Mouse (Mus musculus) layer of hippocampus, adult 6 months (tissue): ENCODE results near the gene Tjp1. TPM values are rescaled to one million over a fixed set of nuclear protein-coding genes. Genes with fewer than 3 reads are reported as not detected.

Source experiments
- long read RNA-seq, 2 experiments: library from polyadenylated mRNA; unstranded; transcript quantifications; one replicate each; pipeline ENCODE4 v2.0.0; 2019 to 2020
- polyA plus RNA-seq: library from polyadenylated mRNA; unstranded; fragments of <200 nt; fragmentation: Nextera tagmentation; gene quantifications from 2 replicates; pipeline ENCODE4 v1.2.3, GENCODE M21; 2021

The Tjp1 gene
- polyA plus RNA-seq = 9.1 and 9.7 TPM in 2 replicates
- long read RNA-seq, experiment 1, partial matches to known transcripts = 2 of 6 reads
- long read RNA-seq, experiment 1, other reads (novel, unspliced or antisense) = 4 of 6 reads
- long read RNA-seq, experiment 2, full-length matches to known transcripts = 8 of 33 reads
- long read RNA-seq, experiment 2, partial matches to known transcripts = 10 of 33 reads
- long read RNA-seq, experiment 2, other reads (novel, unspliced or antisense) = 15 of 33 reads

GRCm38 (mm10) chr7:65527071-65528007 lies at the start of gene Tjp1:
Gene Tjp1, minus strand, starts transcription at chr7:65527781.

Other genes starting within 250 kb of the Tjp1 start
- gene Tarsl2, start 117.1 kb upstream of the Tjp1 start, polyA plus RNA-seq = 9.4 and 11.2 TPM in 2 replicates
- gene Tm2d3, start 163.4 kb upstream of the Tjp1 start, polyA plus RNA-seq = 148 and 153 TPM in 2 replicates